Mouse (Mus musculus) monocyte, adult 5-6 weeks (primary cell): ENCODE data around the gene Sgo1. TPM values are rescaled to one million over a fixed set of nuclear protein-coding genes. Genes with fewer than 3 reads are reported as not detected.
"Not testable (repeated sequence)": the region's sequence is repeated elsewhere in the genome, so short reads cannot be mapped to it uniquely, and the experiment has no call there.

ENCODE experiments used
- ATAC-seq: fragments of 153-309, 156-312 bp; replicated peaks from 2 replicates; pipeline ENCODE4 v1.8.0; 2017; ENCODE audit warnings: mild to moderate bottlenecking; ENCODE audit not compliant: low TSS enrichment, insufficient number of reproducible peaks, severe bottlenecking, poor library complexity, low FRiP score
- total RNA-seq: library from RNA; stranded (forward); fragments of 200-1000, 200-491, 200-594 nt; gene quantifications from 3 replicates; pipeline ENCODE4 v1.2.3, GENCODE M21; 2017

Gene Sgo1
- 0.11 to 1.8 TPM (median 0.29 TPM) in 3 replicates for total RNA-seq

- ATAC-seq, result peak; percentile 88
Measured at GRCm38 (mm10) chr17:53688877-53689802, at the start of gene Sgo1. Sgo1 (minus strand) TSS chr17:53689333.

GRCm38 (mm10) chr17:53718916-53719315, 29.8 kb upstream of the Sgo1 start:
- ATAC-seq, result not testable (repeated sequence)

- no peak for ATAC-seq
Measured at GRCm38 (mm10) chr17:53718474-53718873, 29.3 kb upstream of the Sgo1 start.

GRCm38 (mm10) chr17:53715161-53715560, 26.0 kb upstream of the Sgo1 start:
- not testable (repeated sequence) for ATAC-seq

GRCm38 (mm10) chr17:53714453-53714852, 25.3 kb upstream of the Sgo1 start:
- no peak for ATAC-seq

- not testable (repeated sequence) for ATAC-seq
Measured at GRCm38 (mm10) chr17:53697521-53697920, 8.4 kb upstream of the Sgo1 start.

GRCm38 (mm10) chr17:53694039-53694438, 4.9 kb upstream of the Sgo1 start:
- ATAC-seq, result no peak

- ATAC-seq, result no peak; the same call in 1 of the 2 replicates
Measured at GRCm38 (mm10) chr17:53689946-53690345, 813 bp upstream of the Sgo1 start.

- no peak for ATAC-seq
Measured at GRCm38 (mm10) chr17:53688321-53688720, 812 bp downstream of the Sgo1 start.

- ATAC-seq, result no peak
Measured at GRCm38 (mm10) chr17:53678716-53679115, 10.4 kb downstream of the Sgo1 start.

- ATAC-seq, result no peak
Measured at GRCm38 (mm10) chr17:53670453-53670852, 18.7 kb downstream of the Sgo1 start.

GRCm38 (mm10) chr17:53664703-53665382, 24.3 kb downstream of the Sgo1 start:
- no peak for ATAC-seq

GRCm38 (mm10) chr17:53664267-53664666, 24.9 kb downstream of the Sgo1 start:
- no peak for ATAC-seq

GRCm38 (mm10) chr17:53661056-53661840, 27.9 kb downstream of the Sgo1 start:
- ATAC-seq, result no peak

GRCm38 (mm10) chr17:53659738-53660137, 29.4 kb downstream of the Sgo1 start:
- ATAC-seq, result no peak

- no peak for ATAC-seq
Measured at GRCm38 (mm10) chr17:53659230-53659629, 29.9 kb downstream of the Sgo1 start.

GRCm38 (mm10) chr17:53658668-53659067, 30.5 kb downstream of the Sgo1 start:
- no peak for ATAC-seq

- not testable (repeated sequence) for ATAC-seq
Measured at GRCm38 (mm10) chr17:53657391-53657790, 31.7 kb downstream of the Sgo1 start.

GRCm38 (mm10) chr17:53656369-53656860, 32.7 kb downstream of the Sgo1 start:
- no peak for ATAC-seq
